Mouse (Mus musculus) liver, embryonic 14.5 days (tissue): ENCODE data around the gene Tspyl4. TPM values are rescaled to one million over a fixed set of nuclear protein-coding genes. Genes with fewer than 3 reads are reported as not detected.

Source experiments
- ATAC-seq: fragments of 200-750 bp; cut with Nextera tagmentation; 2 replicates; pipeline ENCODE4 v1.8.0; 2017; ENCODE audit warnings: moderate number of reproducible peaks, mild to moderate bottlenecking, moderate library complexity; ENCODE audit not compliant: insufficient read depth
- DNase-seq, 3 experiments: peaks; one replicate each; pipeline ENCODE4 v3.0.0-alpha.2; 2012 to 2013; ENCODE audit warnings: low read depth in 3 of 3, low spot score in 3 of 3
- H3K27ac ChIP-seq: fragments of 300-500 bp; sonication (generic); 2 replicates; pipeline ENCODE4 v1.5.1; 2014; ENCODE audit warnings: moderate library complexity, mild to moderate bottlenecking, control low read depth, inconsistent platforms
- H3K27me3 ChIP-seq: fragments of 300-500 bp; sonication (generic); 2 replicates; pipeline ENCODE4 v1.6.1; 2014; ENCODE audit warnings: mild to moderate bottlenecking, low read length, moderate library complexity; ENCODE audit not compliant: control insufficient read depth, insufficient read depth
- H3K36me3 ChIP-seq: fragments of 300-500 bp; sonication (generic); replicated peaks from 2 replicates; pipeline ENCODE4 v1.6.1; 2014; ENCODE audit warnings: low read depth; ENCODE audit not compliant: control insufficient read depth, insufficient read depth
- H3K4me1 ChIP-seq, 2 experiments: fragments of 200-500 bp in 1 of 2; fragments of 300-500 bp in 1 of 2; sonication (generic) in 1 of 2; replicated peaks; 2 replicates each; pipeline ENCODE4 v1.6.1; 2012 to 2014; ENCODE audit warnings: antibody characterized with exemption in 1 of 2, inconsistent platforms in 1 of 2, low read length in 1 of 2; ENCODE audit not compliant: control insufficient read depth in 2 of 2, insufficient read depth in 2 of 2
- H3K4me2 ChIP-seq: fragments of 300-500 bp; sonication (generic); 2 replicates; pipeline ENCODE4 v1.6.1; 2014; ENCODE audit warnings: low read depth, mild to moderate bottlenecking, control low read depth, moderate library complexity
- H3K4me3 ChIP-seq, 2 experiments: fragments of 200-500 bp in 1 of 2; fragments of 300-500 bp in 1 of 2; sonication (generic) in 1 of 2; 2 replicates each; pipeline ENCODE4 v1.5.1; 2012 to 2014; ENCODE audit warnings: low read depth in 2 of 2, low read length in 2 of 2, mild to moderate bottlenecking in 2 of 2, control low read depth in 1 of 2, inconsistent platforms in 1 of 2, moderate library complexity in 1 of 2; ENCODE audit not compliant: insufficient read depth in 1 of 2
- H3K9ac ChIP-seq: fragments of 300-500 bp; sonication (generic); replicated peaks from 2 replicates; pipeline ENCODE4 v1.6.1; 2014; ENCODE audit warnings: mild to moderate bottlenecking, control low read depth, moderate library complexity
- H3K9me3 ChIP-seq: fragments of 300-500 bp; sonication (generic); 2 replicates; pipeline ENCODE4 v1.6.1; 2016; ENCODE audit warnings: low read length, mixed read lengths; ENCODE audit not compliant: control insufficient read depth
- CTCF ChIP-seq: IDR thresholded peaks from 2 replicates; pipeline ENCODE4 v1.5.1; 2016; ENCODE audit warnings: antibody characterized with exemption, low read depth, control low read depth
- EP300 ChIP-seq: IDR thresholded peaks from 2 replicates; pipeline ENCODE4 v1.6.1; 2016; ENCODE audit warnings: antibody characterized with exemption, low read depth
- WGBS: fragments of 180-500 bp; shearing (Covaris S2); extraction: QIAGEN DNeasy Blood & Tissue Kit; methylation state at CpG from one replicate; pipeline ENCODE4 v1.1.7; 2014; ENCODE audit not compliant: insufficient replicate concordance; 5-methylcytosine and 5-hydroxymethylcytosine counted together
- polyA plus RNA-seq, 2 experiments: library from polyadenylated mRNA; depleted of rRNA in 1 of 2; stranded (reverse) in 1 of 2; unstranded in 1 of 2; fragments of >200 nt; fragmentation: Nextera tagmentation in 1 of 2; extraction: Ambion mirVana in 1 of 2; gene quantifications; 2 replicates each; pipeline versions ENCODE4 v1.2.1 to v1.2.3; 2012 to 2014

Tspyl4 gene
- polyA plus RNA-seq, 2 experiments, result 0.19 to 0.42 TPM

DNA sequence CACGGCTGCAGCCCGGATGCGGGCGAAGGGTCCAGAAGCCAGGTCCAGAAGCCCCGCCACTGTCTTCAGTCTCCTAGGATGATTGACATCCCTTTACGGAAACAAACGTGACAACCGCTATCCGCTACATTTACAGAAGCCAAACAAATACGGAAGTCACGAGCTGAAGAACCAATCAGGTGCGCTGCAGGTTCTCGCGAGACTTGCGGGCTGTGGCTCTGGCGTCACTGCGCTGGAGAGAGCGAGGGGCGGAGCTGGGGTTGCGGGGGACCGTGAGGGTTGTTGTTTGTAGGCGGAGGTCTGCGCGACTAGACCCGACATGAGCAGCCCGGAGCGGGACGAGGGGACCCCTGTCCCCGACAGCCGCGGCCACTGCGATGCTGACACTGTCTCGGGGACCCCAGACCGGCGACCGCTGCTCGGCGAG is 15.3 kb upstream of the Tspyl4 start, which contains the start of gene Tspyl1:
Gene Tspyl1 (plus strand): TSS at position 229 of the 427 bp plus-strand sequence.
- under 1% methylated on average over 38 of the region's 38 CpGs for WGBS
- Histone ChIP-seq H3K27ac (peak within 1 kb of the TSS; percentile 74), H3K4me2 (peak within 1 kb of the TSS; percentile 83), H3K27me3 (no peaks in the 10 kb centered on the region), H3K4me3 (peak within 1 kb of the TSS; percentile 79 to 97), H3K9ac (peak within 1 kb of the TSS; percentile 99), H3K4me1 (peaks cover 10 to 11% of the 10 kb centered on the region in 2 experiments), H3K9me3 (no peaks in the 10 kb centered on the region), H3K36me3 (no peaks in the 10 kb centered on the region)
- peak; percentile 86 for TF ChIP-seq EP300
- no peak for TF ChIP-seq CTCF
- ATAC-seq, result peak; percentile 96
- peak; percentile 96 to 97 (median 97) for DNase-seq

- H3K27me3 ChIP-seq, result no peaks in the 10 kb centered on the region
- peak overlapping the region; percentile 79 to 97 for H3K4me3 ChIP-seq
- H3K36me3 ChIP-seq, result no peaks in the 10 kb centered on the region
- WGBS, result 4% methylated on average over 47 of the region's 47 CpGs
- no peaks in the 10 kb centered on the region for H3K9me3 ChIP-seq
- ATAC-seq, result peak; percentile 61
- H3K4me1 ChIP-seq, result peaks cover 10 to 11% of the 10 kb centered on the region in 2 experiments
- peak overlapping the region; percentile 83 for H3K4me2 ChIP-seq
- peak overlapping the region; percentile 73 for H3K27ac ChIP-seq
- peak overlapping the region; percentile 99 for H3K9ac ChIP-seq
- TF ChIP-seq CTCF (no peak), EP300 (no peak)
- DNase-seq, result peak in 1 of 3 experiments; percentile 30
These were observed 14.6 kb upstream of the Tspyl4 start for GRCm38 (mm10) chr10:34282420-34283238.

- Histone ChIP-seq H3K4me3 (peak overlapping the region; percentile 61 to 75), H3K4me1 (0 out of 4 replicates have a peak, but pooled peaks cover 0 to 4% of the 10 kb centered on the region in 2 experiments), H3K9me3 (no peaks in the 10 kb centered on the region), H3K36me3 (no peaks in the 10 kb centered on the region), H3K27ac (no peak overlapping the region), H3K9ac (peak overlapping the region; percentile 12; the same call in 1 of the 2 replicates), H3K27me3 (no peaks in the 10 kb centered on the region; the same call in none of the 2 replicates), H3K4me2 (peak overlapping the region; percentile 88)
- TF ChIP-seq EP300 (no peak), CTCF (no peak)
- ATAC-seq (no peak), DNase-seq (no peak)
- 9% methylated on average over 13 of the region's 13 CpGs for WGBS
These were observed 337 bp upstream of the Tspyl4 start for GRCm38 (mm10) chr10:34296911-34297298.

DNA sequence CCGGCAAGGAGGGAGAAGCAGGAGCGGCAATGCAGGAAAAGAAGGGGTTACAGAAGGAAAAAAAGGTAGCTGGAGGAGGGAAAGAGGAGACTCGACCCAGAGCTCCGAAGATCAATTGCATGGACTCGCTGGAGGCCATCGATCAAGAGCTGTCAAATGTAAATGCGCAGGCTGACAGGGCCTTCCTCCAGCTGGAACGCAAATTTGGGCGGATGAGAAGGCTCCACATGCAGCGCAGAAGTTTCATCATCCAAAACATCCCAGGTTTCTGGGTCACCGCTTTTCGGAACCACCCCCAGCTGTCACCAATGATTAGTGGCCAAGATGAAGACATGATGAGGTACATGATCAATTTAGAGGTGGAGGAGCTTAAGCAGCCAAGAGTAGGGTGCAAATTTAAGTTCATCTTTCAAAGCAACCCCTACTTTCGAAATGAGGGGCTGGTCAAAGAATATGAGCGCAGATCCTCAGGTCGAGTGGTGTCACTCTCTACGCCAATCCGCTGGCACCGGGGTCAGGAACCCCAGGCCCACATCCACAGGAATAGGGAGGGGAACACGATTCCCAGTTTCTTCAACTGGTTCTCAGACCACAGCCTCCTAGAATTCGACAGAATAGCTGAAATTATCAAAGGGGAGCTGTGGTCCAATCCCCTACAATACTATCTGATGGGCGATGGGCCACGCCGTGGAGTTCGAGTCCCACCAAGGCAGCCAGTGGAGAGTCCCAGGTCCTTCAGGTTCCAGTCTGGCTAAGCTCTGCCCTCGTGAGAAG is 925 bp downstream of the Tspyl4 start:
- Histone ChIP-seq H3K9me3 (no peaks in the 10 kb centered on the region), H3K4me1 (0 out of 4 replicates have a peak, but pooled peaks cover 0 to 4% of the 10 kb centered on the region in 2 experiments), H3K27ac (no peak overlapping the region), H3K9ac (no peak overlapping the region), H3K4me2 (peak overlapping the region; percentile 88), H3K36me3 (no peaks in the 10 kb centered on the region), H3K4me3 (peak overlapping the region; percentile 61 to 75), H3K27me3 (no peaks in the 10 kb centered on the region; the same call in none of the 2 replicates)
- WGBS, result 43% methylated on average over 25 of the region's 25 CpGs
- no peak for DNase-seq
- TF ChIP-seq EP300 (no peak), CTCF (no peak)
- no peak for ATAC-seq

- ATAC-seq (no peak), DNase-seq (no peak)
- H3K27me3 ChIP-seq, result no peaks in the 10 kb centered on the region; the same call in none of the 2 replicates
- no peak for TF ChIP-seq CTCF
- TF ChIP-seq EP300, result no peak
- no peaks in the 10 kb centered on the region for H3K36me3 ChIP-seq
- no peaks in the 10 kb centered on the region for H3K9me3 ChIP-seq
- 0 out of 4 replicates have a peak, but pooled peaks cover 0 to 4% of the 10 kb centered on the region in 2 experiments for H3K4me1 ChIP-seq
- H3K4me3 ChIP-seq, result no peak overlapping the region
- 57% methylated on average over 5 of the region's 5 CpGs for WGBS
- H3K9ac ChIP-seq, result no peak overlapping the region
- no peak overlapping the region for H3K4me2 ChIP-seq
- H3K27ac ChIP-seq, result no peak overlapping the region
These were observed 3.1 kb downstream of the Tspyl4 start for GRCm38 (mm10) chr10:34300368-34300767.
